Mouse (Mus musculus): ENCODE measurements around the gene Selplg. TPM values are rescaled to one million over a fixed set of nuclear protein-coding genes. Genes with fewer than 3 reads are reported as not detected.
"Not testable (repeated sequence)": the region's sequence is repeated elsewhere in the genome, so short reads cannot be mapped to it uniquely, and the experiment has no call there.

Gene Selplg
- polyA plus RNA-seq, 1 experiment = 96.6 TPM

DNA sequence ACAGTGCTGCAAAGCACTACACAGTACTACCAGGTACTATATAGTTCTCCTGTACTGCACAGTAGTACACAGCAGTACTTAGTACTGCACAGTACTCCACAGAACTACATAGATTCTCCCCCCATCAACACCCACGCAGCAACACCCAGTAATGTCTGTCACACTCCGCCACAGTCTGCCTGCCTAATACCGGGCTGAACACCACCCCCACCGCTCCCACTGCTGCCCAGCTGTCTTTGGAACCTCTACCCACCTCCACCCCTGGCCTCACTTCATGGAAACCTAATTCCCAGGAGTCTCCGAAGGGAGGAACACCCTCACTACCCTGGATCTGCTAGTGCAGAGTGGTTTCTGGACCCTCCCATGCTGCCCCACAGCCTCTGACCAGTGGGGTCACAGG is 51.7 kb downstream of the Selplg start:
- no peak for DNase-seq
- Histone ChIP-seq H3K4me3 (replicated peaks; ENCODE audit: extremely low read depth, low read depth, low read length) (no peak overlapping the region), H3K4me1 (ENCODE audit: control insufficient read depth, insufficient read depth, low read length) (no peaks in the 10 kb centered on the region; the same call in 1 of the 2 replicates)
- WGBS = 76% methylated on average over 5 of the region's 5 CpGs
- TF ChIP-seq POLR2A (IDR thresholded peaks at IDR 0.05; ENCODE audit: borderline replicate concordance, extremely low read depth, low read depth, low read length) (no peak), CTCF (IDR thresholded peaks at IDR 0.05; ENCODE audit: insufficient read depth, low read length) (no peak)

DNA sequence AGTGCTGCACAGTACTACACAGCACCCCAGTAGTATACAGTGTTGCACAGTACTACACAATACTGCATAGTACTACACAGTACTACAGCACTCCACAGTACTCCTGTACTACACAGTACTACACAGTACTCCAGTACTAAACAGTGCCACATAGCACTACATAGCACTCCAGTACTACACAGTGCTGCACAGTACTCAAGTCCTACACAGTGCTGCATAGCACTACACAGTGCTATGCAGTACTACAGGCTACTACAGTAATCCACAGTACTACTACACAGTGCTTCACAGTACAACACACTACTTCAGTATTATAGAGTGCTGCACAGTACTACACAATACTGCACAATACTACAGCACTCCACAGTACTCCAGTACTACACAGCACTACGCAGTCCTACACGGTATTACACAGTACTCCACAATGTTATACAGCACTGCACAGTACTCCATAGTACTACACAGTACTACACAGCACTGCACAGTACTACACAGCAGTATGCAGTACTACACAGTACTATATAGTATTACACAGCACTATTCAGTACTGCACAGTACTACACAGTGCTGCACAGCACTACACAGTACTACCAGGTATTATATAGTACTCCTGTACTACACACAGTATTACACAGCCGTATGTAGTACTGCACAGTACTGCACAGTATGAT is 52.2 kb downstream of the Selplg start:
- WGBS = 97% methylated on average over 3 of the region's 3 CpGs

DNA sequence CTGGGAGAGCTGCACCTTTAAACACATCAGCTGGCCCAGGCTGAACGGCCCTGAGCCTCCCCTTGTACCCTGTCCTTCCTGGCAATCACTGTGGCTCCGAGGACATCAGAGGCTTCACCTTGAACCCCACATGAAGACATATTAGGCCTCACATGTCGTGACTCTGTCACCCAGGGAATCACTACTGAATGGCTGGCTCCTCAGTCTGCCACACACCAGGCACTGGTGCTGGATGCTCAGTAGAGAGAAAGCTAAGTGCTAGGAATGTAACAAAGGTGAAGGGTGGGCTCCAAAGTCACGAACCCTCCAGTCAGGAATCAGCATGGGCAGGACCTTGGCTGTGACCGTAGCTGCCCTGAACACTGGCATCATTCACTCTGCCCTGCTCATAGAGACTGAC is 52.9 kb downstream of the Selplg start:
- Histone ChIP-seq H3K4me3 (replicated peaks; ENCODE audit: extremely low read depth, low read depth, low read length) (no peak overlapping the region), H3K4me1 (ENCODE audit: control insufficient read depth, insufficient read depth, low read length) (no peaks in the 10 kb centered on the region; the same call in 1 of the 2 replicates)
- 72% methylated on average over 5 of the region's 5 CpGs for WGBS
- no peak for DNase-seq
- TF ChIP-seq POLR2A (IDR thresholded peaks at IDR 0.05; ENCODE audit: borderline replicate concordance, extremely low read depth, low read depth, low read length) (no peak), CTCF (IDR thresholded peaks at IDR 0.05; ENCODE audit: insufficient read depth, low read length) (no peak)

More for the DNA sequence above, 52.2 kb downstream of the Selplg start:
- Histone ChIP-seq H3K4me3 (replicated peaks; ENCODE audit: extremely low read depth, low read depth, low read length) (no peak overlapping the region), H3K4me1 (ENCODE audit: control insufficient read depth, insufficient read depth, low read length) (no peaks in the 10 kb centered on the region; the same call in 1 of the 2 replicates)
- no peak for DNase-seq
- TF ChIP-seq POLR2A (IDR thresholded peaks at IDR 0.05; ENCODE audit: borderline replicate concordance, extremely low read depth, low read depth, low read length) (no peak), CTCF (IDR thresholded peaks at IDR 0.05; ENCODE audit: insufficient read depth, low read length) (no peak)

DNA sequence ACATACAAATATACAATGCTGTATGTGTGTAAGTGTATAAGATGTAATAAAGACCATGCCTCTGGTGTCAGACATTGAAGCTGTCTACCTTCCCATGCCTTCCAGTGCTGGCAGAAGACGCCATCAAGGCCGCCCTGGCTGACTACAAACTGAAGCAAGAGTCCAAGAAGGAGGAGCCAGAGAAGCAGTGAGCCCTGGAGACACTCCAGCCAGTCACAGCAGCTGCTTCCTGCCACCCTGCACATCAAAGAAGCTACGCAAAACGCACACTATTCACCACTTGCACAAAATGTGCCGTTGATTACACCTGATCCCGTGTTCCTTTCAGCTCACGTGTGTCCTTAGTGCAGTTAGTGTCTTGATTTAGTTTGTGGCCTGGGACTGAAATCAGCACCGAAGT is 54.7 kb downstream of the Selplg start:
- WGBS = 60% methylated on average over 8 of the region's 8 CpGs
- DNase-seq; H3K4me1 ChIP-seq (ENCODE audit: control insufficient read depth, insufficient read depth, low read length); H3K4me3 ChIP-seq (replicated peaks; ENCODE audit: extremely low read depth, low read depth, low read length): not testable (repeated sequence)

DNA sequence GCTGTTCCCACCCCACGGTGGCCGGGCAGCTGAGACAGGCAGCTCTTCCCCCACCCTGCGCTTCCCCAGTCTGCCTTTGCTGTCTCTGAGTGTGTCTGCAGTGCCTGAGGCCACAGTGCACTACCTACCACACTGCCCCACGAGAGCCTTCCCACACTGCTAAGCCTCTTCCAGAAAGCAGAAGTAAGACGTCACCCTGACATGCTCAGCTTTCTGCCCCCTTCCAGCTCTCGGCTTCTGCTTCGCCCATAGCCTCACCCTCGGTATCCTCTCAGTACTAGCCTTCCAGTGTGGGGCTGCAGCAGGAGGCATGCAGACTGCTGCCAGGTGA is 55.6 kb downstream of the Selplg start:
- H3K4me3 ChIP-seq (replicated peaks; ENCODE audit: extremely low read depth, low read depth, low read length) = no peak overlapping the region
- 78% methylated on average over 8 of the region's 8 CpGs for WGBS
- TF ChIP-seq POLR2A (IDR thresholded peaks at IDR 0.05; ENCODE audit: borderline replicate concordance, extremely low read depth, low read depth, low read length) = peak; percentile 17; the same call in 1 of the 2 replicates
- no peak for TF ChIP-seq CTCF (IDR thresholded peaks at IDR 0.05; ENCODE audit: insufficient read depth, low read length)
- DNase-seq = no peak
- H3K4me1 ChIP-seq (ENCODE audit: control insufficient read depth, insufficient read depth, low read length) = no peaks in the 10 kb centered on the region

DNA sequence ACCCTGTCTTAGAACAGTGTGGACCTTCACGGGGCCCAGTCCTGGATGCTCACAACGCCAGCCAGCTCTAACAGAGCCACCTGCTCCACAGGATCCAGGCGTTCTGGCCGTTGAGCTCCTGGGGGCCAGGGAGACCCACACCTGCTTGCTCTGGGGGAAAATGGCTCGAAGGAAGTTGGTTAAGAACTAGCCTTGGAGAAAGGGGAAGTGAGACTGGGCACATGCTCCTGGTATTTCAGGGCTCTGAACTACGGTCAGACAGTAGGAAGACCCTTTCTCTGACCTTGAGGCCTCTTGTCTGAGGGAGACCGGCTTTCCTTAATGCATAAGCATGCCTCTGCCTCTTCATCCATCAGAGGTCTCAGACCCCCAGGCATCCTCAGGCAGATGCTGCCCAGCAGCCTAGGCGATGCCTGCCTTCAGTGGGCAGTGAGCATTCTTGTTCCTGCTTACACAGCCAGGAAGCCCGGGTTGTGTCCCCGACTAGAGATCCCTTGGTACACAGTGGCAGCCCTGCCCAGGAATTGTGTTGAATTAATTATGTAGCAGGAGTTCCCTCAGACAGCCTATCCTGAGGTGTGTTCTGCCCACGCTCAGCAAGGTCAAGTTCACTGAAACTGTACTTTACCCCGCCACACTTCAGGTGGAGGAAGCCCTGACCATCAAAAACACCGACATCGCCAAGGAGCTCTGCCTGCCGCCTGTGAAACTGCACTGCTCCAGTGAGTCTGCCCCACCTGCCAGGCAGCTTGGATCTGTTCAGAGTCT is 56.1 kb downstream of the Selplg start:
- no peak for DNase-seq
- 78% methylated on average over 15 of the region's 15 CpGs for WGBS

DNA sequence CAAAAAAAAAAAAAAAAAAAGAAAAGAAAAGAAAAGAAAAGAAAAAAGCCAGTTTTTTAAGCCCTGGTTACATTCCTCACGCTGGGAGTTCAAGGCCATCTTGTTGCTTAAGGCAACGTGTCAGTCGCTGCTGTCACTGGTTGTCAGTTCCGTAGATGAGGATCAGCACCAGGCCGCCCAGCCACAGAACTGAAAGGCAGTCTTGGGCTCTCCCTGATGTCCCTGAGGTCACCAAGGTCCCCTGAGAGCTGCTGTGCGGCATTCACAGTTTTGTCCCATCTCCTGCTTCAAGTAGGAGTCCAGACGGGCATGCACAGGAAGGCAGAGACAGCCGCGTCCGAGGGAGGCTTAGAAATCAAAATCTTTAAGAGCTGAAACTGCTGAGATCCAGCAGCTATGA is 56.9 kb downstream of the Selplg start:
- 87% methylated on average over 10 of the region's 10 CpGs for WGBS
- no peaks in the 10 kb centered on the region for H3K4me1 ChIP-seq (ENCODE audit: control insufficient read depth, insufficient read depth, low read length)
- DNase-seq = no peak
- H3K4me3 ChIP-seq (replicated peaks; ENCODE audit: extremely low read depth, low read depth, low read length) = no peak overlapping the region
- TF ChIP-seq CTCF (IDR thresholded peaks at IDR 0.05; ENCODE audit: insufficient read depth, low read length) (no peak), POLR2A (IDR thresholded peaks at IDR 0.05; ENCODE audit: borderline replicate concordance, extremely low read depth, low read depth, low read length) (no peak)

More for the DNA sequence above, 56.1 kb downstream of the Selplg start:
- H3K4me3 ChIP-seq (replicated peaks; ENCODE audit: extremely low read depth, low read depth, low read length) = no peak overlapping the region
- TF ChIP-seq POLR2A (IDR thresholded peaks at IDR 0.05; ENCODE audit: borderline replicate concordance, extremely low read depth, low read depth, low read length) (no peak), CTCF (IDR thresholded peaks at IDR 0.05; ENCODE audit: insufficient read depth, low read length) (no peak)
- H3K4me1 ChIP-seq (ENCODE audit: control insufficient read depth, insufficient read depth, low read length) = no peaks in the 10 kb centered on the region

DNA sequence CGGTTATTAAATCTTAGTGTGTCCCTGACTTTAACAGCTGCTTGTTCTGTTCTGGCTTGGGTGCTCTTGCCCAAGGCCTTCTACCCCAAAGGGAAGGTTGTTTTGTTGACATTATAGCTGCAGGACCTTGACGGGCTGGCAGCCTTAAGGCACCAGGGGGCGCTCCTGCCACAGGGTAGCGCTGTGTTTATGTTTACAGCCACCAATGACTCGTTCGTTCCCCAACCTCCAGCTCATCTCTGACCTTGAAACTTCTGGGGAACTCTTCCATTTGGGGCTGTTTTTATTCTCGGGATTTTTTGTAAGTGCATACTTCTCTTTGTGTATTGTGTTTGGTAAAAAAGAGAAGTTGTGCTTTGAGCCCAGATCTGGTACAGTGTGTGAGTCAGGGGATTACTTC is 58.8 kb downstream of the Selplg start:
- peak; percentile 82 for DNase-seq
- 2% methylated on average over 7 of the region's 7 CpGs for WGBS
- TF ChIP-seq CTCF (IDR thresholded peaks at IDR 0.05; ENCODE audit: insufficient read depth, low read length) (peak; percentile 87), POLR2A (IDR thresholded peaks at IDR 0.05; ENCODE audit: borderline replicate concordance, extremely low read depth, low read depth, low read length) (no peak)
- no peaks in the 10 kb centered on the region for H3K4me1 ChIP-seq (ENCODE audit: control insufficient read depth, insufficient read depth, low read length)
- H3K4me3 ChIP-seq (replicated peaks; ENCODE audit: extremely low read depth, low read depth, low read length) = peak overlapping the region; percentile 89

DNA sequence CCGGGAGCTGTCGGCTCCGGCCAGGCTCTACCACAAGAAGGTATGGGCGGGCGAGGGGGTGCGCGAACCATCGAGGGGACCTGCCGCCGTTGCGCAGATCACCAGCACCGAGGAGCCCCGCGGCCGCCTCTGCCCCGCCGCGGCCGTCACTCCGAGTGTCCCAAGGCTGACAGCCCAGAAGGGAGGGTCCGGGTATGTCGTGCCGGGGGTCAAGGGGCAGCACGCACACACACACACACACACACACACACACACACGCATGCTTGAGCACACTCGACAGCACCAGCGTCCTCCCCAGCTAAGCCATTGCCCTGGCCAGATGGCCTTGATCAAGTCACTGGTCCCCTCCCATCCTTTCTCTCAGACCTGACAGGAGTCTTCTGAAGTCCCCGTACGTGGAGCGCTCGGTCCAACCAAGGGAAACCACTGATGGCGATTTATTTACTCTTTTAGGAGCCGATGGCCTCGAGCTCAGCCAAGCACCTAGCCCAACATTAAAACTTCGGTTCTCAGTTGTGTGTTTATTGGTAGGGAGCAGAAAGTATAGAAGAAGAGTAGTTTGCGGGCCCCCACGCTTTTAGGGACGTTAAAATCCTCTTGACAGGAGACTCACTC is 59.4 kb downstream of the Selplg start:
- no peak for DNase-seq
- 3% methylated on average over 38 of the region's 38 CpGs for WGBS
- H3K4me3 ChIP-seq (replicated peaks; ENCODE audit: extremely low read depth, low read depth, low read length) = peak overlapping the region; percentile 89
- no peak for TF ChIP-seq POLR2A (IDR thresholded peaks at IDR 0.05; ENCODE audit: borderline replicate concordance, extremely low read depth, low read depth, low read length)
- H3K4me1 ChIP-seq (ENCODE audit: control insufficient read depth, insufficient read depth, low read length) = no peaks in the 10 kb centered on the region

All from lung, adult 2 months (tissue).